Mouse (Mus musculus) 416B (cell line): ENCODE measurements around the gene Tnfsf15.

Source experiments
- DNase-seq: peaks from one replicate; pipeline ENCODE4 v3.0.0; 2011; ENCODE audit warnings: low read depth

Tnfsf15 gene

GRCm38 (mm10) chr4:63744693-63745171, at the start of gene Tnfsf15:
Gene Tnfsf15 (minus strand): TSS chr4:63745113.
- no peak for DNase-seq

GRCm38 (mm10) chr4:63792328-63792727, 47.4 kb upstream of the Tnfsf15 start:
- DNase-seq = no peak

- no peak for DNase-seq
These were observed 40.6 kb upstream of the Tnfsf15 start for GRCm38 (mm10) chr4:63785466-63785865.

GRCm38 (mm10) chr4:63783826-63784225, 38.9 kb upstream of the Tnfsf15 start:
- no peak for DNase-seq

- DNase-seq = no peak
These were observed 38.2 kb upstream of the Tnfsf15 start for GRCm38 (mm10) chr4:63782970-63783613.

GRCm38 (mm10) chr4:63777223-63777622, 32.3 kb upstream of the Tnfsf15 start:
- no peak for DNase-seq

GRCm38 (mm10) chr4:63773306-63774090, 28.6 kb upstream of the Tnfsf15 start:
- no peak for DNase-seq

- DNase-seq = no peak
These were observed 27.6 kb upstream of the Tnfsf15 start for GRCm38 (mm10) chr4:63772514-63772913.

- DNase-seq = no peak
These were observed 26.4 kb upstream of the Tnfsf15 start for GRCm38 (mm10) chr4:63771291-63771690.

- no peak for DNase-seq
These were observed 24.2 kb upstream of the Tnfsf15 start for GRCm38 (mm10) chr4:63769161-63769560.

GRCm38 (mm10) chr4:63765050-63765449, 20.1 kb upstream of the Tnfsf15 start:
- DNase-seq = no peak

GRCm38 (mm10) chr4:63759931-63760330, 15.0 kb upstream of the Tnfsf15 start:
- DNase-seq = no peak

GRCm38 (mm10) chr4:63757527-63758154, 12.7 kb upstream of the Tnfsf15 start:
- no peak for DNase-seq

- DNase-seq = no peak
These were observed 11.2 kb upstream of the Tnfsf15 start for GRCm38 (mm10) chr4:63756072-63756471.

- no peak for DNase-seq
These were observed 9.6 kb upstream of the Tnfsf15 start for GRCm38 (mm10) chr4:63754467-63755020.

- DNase-seq = no peak
These were observed 8.9 kb upstream of the Tnfsf15 start for GRCm38 (mm10) chr4:63753855-63754254.

GRCm38 (mm10) chr4:63752687-63753523, 8.0 kb upstream of the Tnfsf15 start:
- no peak for DNase-seq

- no peak for DNase-seq
These were observed 3.3 kb upstream of the Tnfsf15 start for GRCm38 (mm10) chr4:63748061-63748730.

GRCm38 (mm10) chr4:63745271-63745670, 358 bp upstream of the Tnfsf15 start:
- no peak for DNase-seq

- no peak for DNase-seq
These were observed 1.3 kb downstream of the Tnfsf15 start for GRCm38 (mm10) chr4:63743660-63744059.

- no peak for DNase-seq
These were observed 2.0 kb downstream of the Tnfsf15 start for GRCm38 (mm10) chr4:63742763-63743371.
